Mouse (Mus musculus) embryonic fibroblast, embryonic 13.5 days (primary cell): ENCODE results near the gene Tmem132b. TPM values are rescaled to one million over a fixed set of nuclear protein-coding genes. Genes with fewer than 3 reads are reported as not detected.
"Not testable (repeated sequence)": the region's sequence is repeated elsewhere in the genome, so short reads cannot be mapped to it uniquely, and the experiment has no call there.

ENCODE experiments used
- H3K27ac ChIP-seq: 2 replicates; pipeline ENCODE4 v1.5.1; 2012; ENCODE audit warnings: low read length, control low read depth, inconsistent platforms; ENCODE audit not compliant: insufficient read depth
- H3K4me1 ChIP-seq: 2 replicates; pipeline ENCODE4 v1.6.1; 2011; ENCODE audit warnings: low read length; ENCODE audit not compliant: control insufficient read depth, insufficient read depth
- H3K4me3 ChIP-seq: 2 replicates; pipeline ENCODE4 v1.5.1; 2011; ENCODE audit warnings: mild to moderate bottlenecking, control low read depth, low read length; ENCODE audit not compliant: insufficient read depth
- CTCF ChIP-seq: IDR thresholded peaks from 2 replicates; pipeline ENCODE4 v1.5.1; 2011; ENCODE audit warnings: mild to moderate bottlenecking, control low read depth, low read length, moderate library complexity, borderline replicate concordance; ENCODE audit not compliant: insufficient read depth
- POLR2A ChIP-seq: IDR thresholded peaks from 2 replicates; pipeline ENCODE4 v1.6.1; 2011; ENCODE audit warnings: low read depth, mild to moderate bottlenecking, control low read depth, low read length, moderate library complexity
- polyA plus RNA-seq: library from polyadenylated mRNA; stranded (reverse); fragments of >200 nt; gene quantifications from 2 replicates; pipeline ENCODE4 v1.2.4, GENCODE M21; 2011; ENCODE audit warnings: low read depth; ENCODE audit not compliant: missing spikeins, insufficient read length

Tmem132b gene
- 0.07 TPM in 1 of 2 replicates, not detected in the other for polyA plus RNA-seq

- Histone ChIP-seq H3K4me3 (no peak within 1 kb of the TSS; the same call in 1 of the 2 replicates), H3K27ac (no peak within 1 kb of the TSS), H3K4me1 (no peaks in the 10 kb centered on the region; the same call in 1 of the 2 replicates)
- TF ChIP-seq CTCF (no peak), POLR2A (no peak)
These were observed at the start of gene Tmem132b for GRCm38 (mm10) chr5:125531634-125532033. Tmem132b (plus strand) TSS chr5:125531774.

DNA sequence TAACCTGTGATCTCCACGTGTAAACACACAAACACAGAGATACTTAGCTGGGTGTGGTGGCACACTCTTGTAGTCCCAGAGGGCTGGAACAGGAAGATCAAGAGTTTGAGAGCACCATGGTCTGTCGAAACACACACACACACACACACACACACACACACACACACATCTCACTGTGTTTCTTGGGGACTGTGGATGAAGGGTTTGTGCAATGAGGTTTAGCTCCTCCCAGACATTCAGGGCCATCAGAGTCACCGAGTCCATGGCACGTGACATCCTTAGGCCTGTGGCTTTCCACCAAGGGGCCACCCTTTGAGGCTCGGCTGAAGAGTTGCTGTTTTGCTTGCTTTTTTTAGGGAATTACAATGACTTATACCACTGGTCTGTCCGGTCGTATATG, 49.1 kb upstream of the Tmem132b start:
- Histone ChIP-seq H3K4me1 (peaks cover 7% of the 10 kb centered on the region), H3K27ac (no peak overlapping the region), H3K4me3 (no peak overlapping the region)
- TF ChIP-seq POLR2A (no peak), CTCF (no peak)

DNA sequence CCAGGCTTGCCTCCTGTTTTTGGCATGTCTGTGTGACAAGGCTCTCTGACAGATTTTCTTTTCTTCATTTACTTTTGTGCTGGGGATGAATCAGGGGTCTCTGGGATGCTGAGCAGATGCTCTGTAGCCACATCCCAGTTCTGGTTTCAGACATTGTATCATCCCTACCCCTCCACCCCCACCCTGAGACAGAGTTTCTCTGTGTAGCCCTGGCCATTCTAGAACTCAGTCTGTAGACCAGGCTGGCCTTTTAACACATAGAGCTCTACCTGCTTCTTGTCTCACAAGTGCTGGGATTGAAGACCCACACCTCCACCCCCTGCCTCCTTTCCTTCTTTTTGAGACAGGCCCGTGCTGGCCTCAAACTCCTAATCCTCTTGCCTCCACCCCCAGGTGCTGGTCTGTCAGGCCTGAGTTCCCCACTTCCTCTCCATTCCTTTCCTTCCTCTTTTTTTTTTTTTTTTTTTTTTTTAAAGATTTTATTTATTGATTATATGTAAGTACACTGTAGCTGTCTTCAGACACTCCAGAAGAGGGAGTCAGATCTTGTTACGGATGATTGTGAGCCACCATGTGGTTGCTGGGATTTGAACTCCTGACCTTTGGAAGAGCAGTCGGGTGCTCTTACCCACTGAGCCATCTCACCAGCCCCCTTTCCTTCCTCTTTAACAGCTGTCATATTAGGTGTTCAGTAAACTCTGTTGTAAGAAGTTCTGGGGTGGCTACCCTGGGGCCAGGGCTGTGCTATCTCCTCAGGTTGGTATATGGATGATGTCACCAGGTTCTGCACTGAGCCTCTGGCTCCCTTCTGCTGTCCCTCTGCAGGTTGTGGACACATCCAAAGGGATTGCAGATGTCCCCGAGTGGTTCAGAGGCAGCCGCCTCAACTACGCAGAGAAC, 47.6 kb upstream of the Tmem132b start:
- Histone ChIP-seq H3K4me1 (no peaks in the 10 kb centered on the region; the same call in 1 of the 2 replicates), H3K27ac (no peak overlapping the region), H3K4me3 (no peak overlapping the region)
- no peak for TF ChIP-seq POLR2A
- TF ChIP-seq CTCF: no peak

- no peak overlapping the region for H3K27ac ChIP-seq
- no peak for TF ChIP-seq CTCF
- TF ChIP-seq POLR2A: no peak
- H3K4me1 ChIP-seq: no peaks in the 10 kb centered on the region; the same call in 1 of the 2 replicates
- no peak overlapping the region for H3K4me3 ChIP-seq
These were observed 46.4 kb upstream of the Tmem132b start for GRCm38 (mm10) chr5:125485031-125485778.

DNA sequence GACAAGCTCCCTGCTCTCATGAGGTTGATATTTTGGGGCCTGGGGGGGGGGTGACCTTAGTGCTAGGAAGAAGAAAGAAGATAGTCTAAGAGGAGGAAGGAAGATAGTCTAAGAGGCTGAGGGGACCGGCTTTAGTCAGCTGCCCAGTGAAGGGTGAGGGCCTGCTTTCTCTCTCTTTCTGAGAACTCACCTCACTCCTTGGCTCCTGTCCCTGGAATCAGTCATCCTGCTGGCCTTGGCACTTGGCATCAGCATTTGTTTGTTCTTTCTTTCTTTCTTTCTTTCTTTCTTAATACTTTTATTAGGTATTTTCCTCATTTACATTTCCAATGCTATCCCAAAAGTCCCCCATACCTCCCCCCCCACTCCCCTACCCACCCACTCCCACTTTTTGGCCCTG, 45.5 kb upstream of the Tmem132b start:
- H3K27ac ChIP-seq: no peak overlapping the region
- no peak for TF ChIP-seq POLR2A
- no peak for TF ChIP-seq CTCF
- no peak overlapping the region for H3K4me3 ChIP-seq
- H3K4me1 ChIP-seq: no peaks in the 10 kb centered on the region; the same call in 1 of the 2 replicates

GRCm38 (mm10) chr5:125487375-125488115, 44.0 kb upstream of the Tmem132b start:
- no peaks in the 10 kb centered on the region; the same call in 1 of the 2 replicates for H3K4me1 ChIP-seq
- no peak for TF ChIP-seq POLR2A
- no peak for TF ChIP-seq CTCF

DNA sequence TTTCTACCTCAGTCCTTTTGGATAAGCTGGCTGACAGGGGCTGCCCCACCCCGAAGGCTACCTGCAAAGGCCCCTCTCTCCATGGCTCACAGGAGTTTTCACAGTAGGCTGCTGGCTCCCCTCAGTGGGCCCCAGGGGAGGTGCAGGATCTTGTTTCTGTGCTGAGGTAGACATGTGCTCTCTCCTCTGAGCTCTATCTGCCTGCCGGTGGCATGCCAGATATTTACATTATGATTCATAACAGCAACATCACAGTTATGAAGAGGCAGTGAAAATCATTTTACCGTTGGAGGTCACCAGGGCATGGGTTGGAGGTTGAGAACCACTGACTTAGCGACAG, 43.5 kb upstream of the Tmem132b start:
- Histone ChIP-seq H3K27ac (no peak overlapping the region), H3K4me1 (no peaks in the 10 kb centered on the region; the same call in 1 of the 2 replicates), H3K4me3 (no peak overlapping the region)
- TF ChIP-seq CTCF (no peak), POLR2A (no peak)

More at GRCm38 (mm10) chr5:125487375-125488115, 44.0 kb upstream of the Tmem132b start:
- Histone ChIP-seq H3K4me3 (no peak overlapping the region), H3K27ac (no peak overlapping the region)

DNA sequence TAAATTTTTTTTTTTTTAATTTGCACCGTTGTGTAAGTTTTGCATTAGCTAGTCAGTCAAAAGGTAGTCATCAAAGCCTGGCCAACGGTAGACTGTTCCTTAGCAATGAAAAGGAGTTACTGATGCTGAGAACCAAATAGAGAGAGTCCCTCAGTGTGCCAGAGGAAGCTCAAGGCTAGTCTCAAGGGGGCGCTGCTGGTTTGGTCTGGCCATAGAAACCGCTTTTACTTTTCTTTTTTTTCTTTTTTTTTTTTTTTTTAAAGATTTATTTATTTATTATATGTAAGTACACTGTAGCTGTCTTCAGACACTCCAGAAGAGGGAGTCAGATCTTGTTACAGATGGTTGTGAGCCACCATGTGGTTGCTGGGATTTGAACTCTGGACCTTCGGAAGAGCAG, 42.6 kb upstream of the Tmem132b start:
- not testable (repeated sequence) for H3K4me1 ChIP-seq, H3K27ac ChIP-seq, H3K4me3 ChIP-seq

GRCm38 (mm10) chr5:125491107-125491506, 40.5 kb upstream of the Tmem132b start:
- no peaks in the 10 kb centered on the region; the same call in 1 of the 2 replicates for H3K4me1 ChIP-seq
- no peak overlapping the region for H3K4me3 ChIP-seq
- no peak overlapping the region for H3K27ac ChIP-seq
- no peak for TF ChIP-seq CTCF
